Mouse (Mus musculus) thymus, adult 2 months (tissue): ENCODE measurements at regions not wholly inside any gene's neighbourhood (a gene's known extent, or its start where the extent isn't known, plus 50 kb on each side); places are given as distances from the start of the nearest gene placed in this dataset.

ENCODE experiments used
- CTCF ChIP-seq: fragments of 200-500 bp; IDR thresholded peaks from 2 replicates; pipeline ENCODE4 v1.5.1; 2012; ENCODE audit warnings: mild to moderate bottlenecking, control low read depth, low read length, moderate library complexity, borderline replicate concordance; ENCODE audit not compliant: control insufficient read depth, poor library complexity, insufficient read depth; ENCODE audit errors: extremely low read depth
- POLR2A ChIP-seq: fragments of 200-500 bp; IDR thresholded peaks from 2 replicates; pipeline ENCODE4 v1.6.1; 2012; ENCODE audit warnings: mild to moderate bottlenecking, low read length, control low read depth, moderate library complexity; ENCODE audit not compliant: control insufficient read depth, poor library complexity, insufficient read depth; ENCODE audit errors: extremely low read depth

- TF ChIP-seq POLR2A, result no peak
- TF ChIP-seq CTCF, result no peak
Observed at GRCm38 (mm10) chr13:97559611-97560385, 200.6 kb downstream of the Gm10260 start.
